Mouse (Mus musculus): ENCODE results near the gene Ocm.

GRCm38 (mm10) chr5:144053450-144053849 is 27.0 kb upstream of the Ocm start:
- no peak for TF ChIP-seq CTCF (IDR thresholded peaks at IDR 0.05; ENCODE audit: low read depth)
- TF ChIP-seq EP300 (optimal IDR thresholded peaks at IDR 0.05) = no peak

Data from stomach, postnatal 0 days (tissue).